Mouse (Mus musculus): ENCODE data around the gene Myom3. TPM values are rescaled to one million over a fixed set of nuclear protein-coding genes. Genes with fewer than 3 reads are reported as not detected.
A peak's percentile ranks its signal among the peaks of the same experiment; 100 is the strongest.

Gene Myom3
- total and polyA plus RNA-seq, 2 experiments from 2014 or later: 0.60 to 1.6 TPM

DNA sequence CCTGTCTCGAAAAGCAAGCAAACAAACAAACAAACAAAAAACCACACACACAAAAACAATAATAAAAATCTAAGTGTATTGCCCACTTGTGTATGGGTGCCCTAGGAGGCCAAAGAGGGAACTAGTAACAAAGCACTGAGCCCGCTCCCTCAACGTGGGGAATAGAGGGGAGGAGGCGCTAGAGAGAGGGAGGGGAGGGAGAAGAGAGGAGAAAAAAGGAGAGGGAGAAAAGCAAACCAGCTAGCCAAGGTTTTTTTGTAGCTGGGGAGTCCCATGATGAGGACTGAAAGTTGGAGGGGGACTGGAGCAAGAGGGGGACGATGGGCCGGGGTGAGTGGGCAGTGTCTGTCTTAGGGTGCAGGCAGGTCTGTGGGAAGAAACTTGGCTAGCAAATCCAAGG lies 95.6 kb downstream of the Myom3 start:
- H3K36me3 ChIP-seq (ENCODE audit: insufficient read depth, low read length): no peaks in the 10 kb centered on the region
- H3K27ac ChIP-seq (ENCODE audit: low read depth, low read length): peak overlapping the region; percentile 97
- H3K9ac ChIP-seq (replicated peaks; ENCODE audit: low read length, poor library complexity, severe bottlenecking): peak overlapping the region; percentile 73
- ATAC-seq (ENCODE audit: low FRiP score): peak; percentile 4; the same call in 1 of the 2 replicates
- peak; percentile 35 for DNase-seq (ENCODE audit: low spot score)
- peak overlapping the region; percentile 84 for H3K4me3 ChIP-seq (ENCODE audit: low read depth, low read length)
- peaks cover 10% of the 10 kb centered on the region for H3K4me1 ChIP-seq (ENCODE audit: insufficient read depth, low read length)
- TF ChIP-seq CTCF (IDR thresholded peaks at IDR 0.05): peak; percentile 43
- peak overlapping the region; percentile 57 for H3K4me2 ChIP-seq (ENCODE audit: low read depth, low read length, poor library complexity, severe bottlenecking)
- H3K27me3 ChIP-seq (ENCODE audit: insufficient read depth, low read length): no peaks in the 10 kb centered on the region
- no peaks in the 10 kb centered on the region for H3K9me3 ChIP-seq (ENCODE audit: low read length)
- WGBS: 8% methylated on average over 6 of the region's 6 CpGs

- no peak for TF ChIP-seq CTCF (IDR thresholded peaks at IDR 0.05)
- H3K27ac ChIP-seq (ENCODE audit: low read depth, low read length): peak within 1 kb of the TSS; percentile 97
- no peaks in the 10 kb centered on the region for H3K27me3 ChIP-seq (ENCODE audit: insufficient read depth, low read length)
- no peaks in the 10 kb centered on the region for H3K36me3 ChIP-seq (ENCODE audit: insufficient read depth, low read length)
- peak within 1 kb of the TSS; percentile 58 for H3K4me2 ChIP-seq (ENCODE audit: low read depth, low read length, poor library complexity, severe bottlenecking)
- no peaks in the 10 kb centered on the region for H3K9me3 ChIP-seq (ENCODE audit: low read length)
- DNase-seq (ENCODE audit: low spot score) (peak; percentile 99), ATAC-seq (ENCODE audit: low FRiP score) (peak; percentile 97)
- peak within 1 kb of the TSS; percentile 84 for H3K4me3 ChIP-seq (ENCODE audit: low read depth, low read length)
- under 1% methylated on average over 52 of the region's 67 CpGs for WGBS
- peaks cover 10% of the 10 kb centered on the region for H3K4me1 ChIP-seq (ENCODE audit: insufficient read depth, low read length)
- peak within 1 kb of the TSS; percentile 91 for H3K9ac ChIP-seq (replicated peaks; ENCODE audit: low read length, poor library complexity, severe bottlenecking)
Measured at GRCm38 (mm10) chr4:135855536-135856222, 96.2 kb downstream of the Myom3 start, which contains the start of gene Srsf10. Gene Srsf10 (plus strand): TSS chr4:135855747.

DNA sequence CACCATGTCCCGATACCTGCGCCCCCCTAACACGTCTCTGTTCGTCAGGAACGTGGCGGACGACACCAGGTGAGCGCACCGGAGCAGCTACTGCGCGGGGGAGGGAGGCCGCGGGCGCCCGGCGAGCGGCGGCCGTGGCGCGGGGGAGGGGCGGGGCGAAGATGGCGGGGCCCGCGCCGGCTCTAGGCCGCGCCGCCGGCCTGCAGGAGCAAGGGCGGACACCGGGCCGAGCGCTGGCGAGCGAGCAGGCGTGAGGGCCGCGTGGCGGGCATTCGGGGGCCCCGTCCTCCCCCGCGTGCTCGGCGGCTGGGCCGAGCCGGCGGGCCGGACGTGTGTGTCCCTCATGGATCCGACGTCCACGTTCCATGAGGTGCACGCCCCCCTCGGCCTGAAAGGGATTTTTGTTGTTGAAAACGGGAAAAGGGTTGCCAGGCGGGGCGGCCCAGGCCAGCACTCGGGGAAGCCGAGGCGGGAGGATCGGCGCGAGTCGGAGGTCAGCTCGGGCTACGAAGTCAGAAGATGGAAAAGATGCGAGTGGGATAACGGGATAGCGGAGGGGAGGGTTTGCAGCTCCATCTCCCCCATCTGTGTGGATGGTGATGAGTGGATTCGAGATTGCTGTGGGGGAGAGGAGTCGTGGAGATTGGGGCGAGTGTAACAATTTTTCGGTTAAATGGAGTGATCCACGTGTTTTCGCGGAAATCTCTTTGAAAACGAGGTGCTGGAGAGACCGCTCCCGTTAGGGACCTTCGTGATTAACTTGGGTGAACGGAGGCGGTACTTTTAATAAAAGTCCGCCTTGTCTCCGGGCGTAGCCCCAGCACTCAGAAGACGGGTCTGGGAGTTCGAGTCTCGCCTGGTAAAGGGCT lies 96.9 kb downstream of the Myom3 start:
- peak overlapping the region; percentile 84 for H3K4me3 ChIP-seq (ENCODE audit: low read depth, low read length)
- H3K9me3 ChIP-seq (ENCODE audit: low read length): no peaks in the 10 kb centered on the region
- no peaks in the 10 kb centered on the region for H3K27me3 ChIP-seq (ENCODE audit: insufficient read depth, low read length)
- peak; percentile 69 for ATAC-seq (ENCODE audit: low FRiP score)
- no peak for TF ChIP-seq CTCF (IDR thresholded peaks at IDR 0.05)
- H3K4me1 ChIP-seq (ENCODE audit: insufficient read depth, low read length): peaks cover 10% of the 10 kb centered on the region
- WGBS: under 1% methylated on average over 86 of the region's 91 CpGs
- H3K4me2 ChIP-seq (ENCODE audit: low read depth, low read length, poor library complexity, severe bottlenecking): peak overlapping the region; percentile 58
- H3K27ac ChIP-seq (ENCODE audit: low read depth, low read length): peak overlapping the region; percentile 97
- no peaks in the 10 kb centered on the region for H3K36me3 ChIP-seq (ENCODE audit: insufficient read depth, low read length)
- DNase-seq (ENCODE audit: low spot score): peak; percentile 76
- H3K9ac ChIP-seq (replicated peaks; ENCODE audit: low read length, poor library complexity, severe bottlenecking): peak overlapping the region; percentile 91

- no peak for TF ChIP-seq CTCF (IDR thresholded peaks at IDR 0.05)
- Histone ChIP-seq H3K4me1 (ENCODE audit: insufficient read depth, low read length) (peaks cover 10% of the 10 kb centered on the region), H3K4me2 (ENCODE audit: low read depth, low read length, poor library complexity, severe bottlenecking) (peak overlapping the region; percentile 58), H3K36me3 (ENCODE audit: insufficient read depth, low read length) (no peaks in the 10 kb centered on the region; the same call in 1 of the 2 replicates), H3K9ac (replicated peaks; ENCODE audit: low read length, poor library complexity, severe bottlenecking) (0 out of 2 replicates have a peak overlapping the region, but pooled peaks have one; percentile 91), H3K4me3 (ENCODE audit: low read depth, low read length) (peak overlapping the region; percentile 84), H3K27me3 (ENCODE audit: insufficient read depth, low read length) (no peaks in the 10 kb centered on the region), H3K9me3 (ENCODE audit: low read length) (no peaks in the 10 kb centered on the region), H3K27ac (ENCODE audit: low read depth, low read length) (no peak overlapping the region)
- ATAC-seq (ENCODE audit: low FRiP score): no peak
- DNase-seq (ENCODE audit: low spot score): no peak
- WGBS: 2% methylated on average over 7 of the region's 7 CpGs
Measured at GRCm38 (mm10) chr4:135857597-135858186, 98.2 kb downstream of the Myom3 start.

Other genes starting within 250 kb of the Myom3 start
- 1.6 and 2.7 TPM in 2 replicates for gene Grhl3, start 186.1 kb upstream of the Myom3 start, total RNA-seq (2014; rRNA removed)
- gene Grhl3, start 186.1 kb upstream of the Myom3 start, polyA plus RNA-seq (2015; fragmentation: Nextera tagmentation; extraction: Ambion mirVana): 1.5 and 1.7 TPM in 2 replicates
- 0.22 and 0.28 TPM in 2 replicates for gene Ifnlr1, start 73.4 kb upstream of the Myom3 start, total RNA-seq (2014; rRNA removed)
- 0.06 and 0.10 TPM in 2 replicates for gene Ifnlr1, start 73.4 kb upstream of the Myom3 start, polyA plus RNA-seq (2015; fragmentation: Nextera tagmentation; extraction: Ambion mirVana)
- gene Il22ra1, start 31.5 kb upstream of the Myom3 start, total RNA-seq (2014; rRNA removed): 0.11 TPM in 1 of 2 replicates, not detected in the other
- not detected in 2 replicates for gene Il22ra1, start 31.5 kb upstream of the Myom3 start, polyA plus RNA-seq (2015; fragmentation: Nextera tagmentation; extraction: Ambion mirVana)
- 66.6 and 92.7 TPM in 2 replicates for gene Srsf10, start 96.0 kb downstream of the Myom3 start, total RNA-seq (2014; rRNA removed)
- gene Srsf10, start 96.0 kb downstream of the Myom3 start, polyA plus RNA-seq (2015; fragmentation: Nextera tagmentation; extraction: Ambion mirVana): 134 and 155 TPM in 2 replicates
- gene Pnrc2, start 114.1 kb downstream of the Myom3 start, total RNA-seq (2014; rRNA removed): 52.6 and 64.4 TPM in 2 replicates
- 67.6 and 72.6 TPM in 2 replicates for gene Pnrc2, start 114.1 kb downstream of the Myom3 start, polyA plus RNA-seq (2015; fragmentation: Nextera tagmentation; extraction: Ambion mirVana)
- 0.19 and 0.55 TPM in 2 replicates for gene Cnr2, start 135.7 kb downstream of the Myom3 start, total RNA-seq (2014; rRNA removed)
- gene Cnr2, start 135.7 kb downstream of the Myom3 start, polyA plus RNA-seq (2015; fragmentation: Nextera tagmentation; extraction: Ambion mirVana): 0.04 and 0.17 TPM in 2 replicates
- 37.8 and 38.8 TPM in 2 replicates for gene Fuca1, start 161.0 kb downstream of the Myom3 start, total RNA-seq (2014; rRNA removed)
- gene Fuca1, start 161.0 kb downstream of the Myom3 start, polyA plus RNA-seq (2015; fragmentation: Nextera tagmentation; extraction: Ambion mirVana): 92.7 and 93.7 TPM in 2 replicates
- gene Hmgcl, start 186.7 kb downstream of the Myom3 start, total RNA-seq (2014; rRNA removed): 26.9 and 33.0 TPM in 2 replicates
- gene Hmgcl, start 186.7 kb downstream of the Myom3 start, polyA plus RNA-seq (2015; fragmentation: Nextera tagmentation; extraction: Ambion mirVana): 54.1 and 58.9 TPM in 2 replicates
- 33.5 and 47.5 TPM in 2 replicates for gene Gale, start 204.0 kb downstream of the Myom3 start, total RNA-seq (2014; rRNA removed)
- gene Gale, start 204.0 kb downstream of the Myom3 start, polyA plus RNA-seq (2015; fragmentation: Nextera tagmentation; extraction: Ambion mirVana): 36.7 and 41.6 TPM in 2 replicates
- gene Lypla2, start 212.9 kb downstream of the Myom3 start, total RNA-seq (2014; rRNA removed): 157 and 182 TPM in 2 replicates
- gene Lypla2, start 212.9 kb downstream of the Myom3 start, polyA plus RNA-seq (2015; fragmentation: Nextera tagmentation; extraction: Ambion mirVana): 212 and 227 TPM in 2 replicates
- gene Pithd1, start 227.5 kb downstream of the Myom3 start, total RNA-seq (2014; rRNA removed): 61.6 and 67.9 TPM in 2 replicates
- gene Pithd1, start 227.5 kb downstream of the Myom3 start, polyA plus RNA-seq (2015; fragmentation: Nextera tagmentation; extraction: Ambion mirVana): 90.5 and 101 TPM in 2 replicates

Data from midbrain, postnatal 0 days (tissue).